19 mouse cellular contexts compared by ENCODE assay signal in the genomic region with DNA sequence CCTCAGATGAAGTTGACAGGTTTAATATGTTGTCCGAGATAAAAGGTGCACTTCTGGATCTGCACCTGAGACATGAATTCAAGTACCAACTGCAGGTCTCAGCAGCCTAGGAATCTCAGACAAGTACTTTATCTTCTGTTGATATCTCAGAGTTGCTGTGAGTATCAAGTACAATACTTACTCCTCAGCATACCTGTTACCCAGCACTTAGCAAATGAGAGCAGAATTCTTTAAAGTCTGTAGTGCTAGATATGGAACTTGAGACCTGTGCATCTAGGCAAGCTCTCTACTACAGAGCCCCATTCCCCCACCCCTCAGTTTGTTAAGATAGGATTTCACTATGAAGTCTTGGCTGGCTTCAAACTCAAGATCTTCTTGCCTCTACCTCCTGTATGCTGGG. TPM values are rescaled to one million over a fixed set of nuclear protein-coding genes. Genes with fewer than 3 reads are reported as not detected.
A peak's percentile ranks its signal among the peaks of the same experiment; 100 is the strongest.
DNase-seq lines count a peak whose midpoint lies in the region; ATAC-seq and TF ChIP-seq lines count a peak whose summit lies in the region.
"Had no signal": no experiment of that assay in that cellular context is flagged by ENCODE, and none has a peak within 500 bp of the region (broad histone marks: within the 10 kb centered on the region; RNA-seq: fewer than 3 reads in every experiment).

No protein-coding gene starts in this region.

- no peaks in the 10 kb centered on the region for H3K9me3 ChIP-seq in lung, embryonic 16.5 days (ENCODE audit: control insufficient read depth, low read length)
- H3K9me3 ChIP-seq in lung, postnatal 0 days (ENCODE audit: low read length), result no peaks in the 10 kb centered on the region
- H3K9me3 ChIP-seq: G1E had no signal

- peak; percentile 74 for TF ChIP-seq EP300 in lung, postnatal 0 days (IDR thresholded peaks at IDR 0.05)

- H3K4me1 ChIP-seq in lung, embryonic 16.5 days (replicated peaks; ENCODE audit: control insufficient read depth, insufficient read depth, low read length), result no peaks in the 10 kb centered on the region; the same call in 1 of the 2 replicates
- no peaks in the 10 kb centered on the region for H3K4me1 ChIP-seq in lung, postnatal 0 days (ENCODE audit: insufficient read depth, low read depth, low read length)
- peaks cover 2% of the 10 kb centered on the region; the same call in 1 of the 2 replicates for H3K4me1 ChIP-seq in lung, adult 2 months (ENCODE audit: control insufficient read depth, insufficient read depth, low read length)

- TF ChIP-seq POLR2A in lung, adult 2 months (IDR thresholded peaks at IDR 0.05; ENCODE audit: borderline replicate concordance, extremely low read depth, low read depth, low read length), result no peak

- 0 out of 2 replicates have a peak, but pooled peaks have one; percentile 34 for ATAC-seq in lung, embryonic 16.5 days (ENCODE audit: low read depth)
- peak; percentile 88 for ATAC-seq in lung, postnatal 0 days
- ATAC-seq: activated CD4-positive, CD25-positive, alpha-beta regulatory T cell, adult 4 months; CD4-positive, CD25-positive, alpha-beta regulatory T cell, adult 4 months; Patski had no signal

- no peak for DNase-seq in lung, postnatal 10 days
- DNase-seq in lung, postnatal 0 days (ENCODE audit: low spot score), result peak; percentile 46
- DNase-seq in lung, adult 2 months, result no peak
- DNase-seq: adrenal gland, adult 2 months; adrenal gland, adult 8-10 months; adrenal gland, postnatal 10 days; adrenal gland, postnatal 14 days; adrenal gland, postnatal 25 days; adrenal gland, postnatal 36 days; B cell, adult 2 months; cerebellum, adult 11 months; cerebellum, adult 11-12 months; cerebellum, adult 18-20 months had no signal

- no peaks in the 10 kb centered on the region for H3K27me3 ChIP-seq in lung, embryonic 16.5 days (ENCODE audit: control insufficient read depth, insufficient read depth, low read depth, low read length)
- no peaks in the 10 kb centered on the region for H3K27me3 ChIP-seq in lung, postnatal 0 days (replicated peaks; ENCODE audit: insufficient read depth, low read length)
- H3K27me3 ChIP-seq: CH12.LX, Patski had no signal

- no peak overlapping the region for H3K4me3 ChIP-seq in lung, embryonic 16.5 days (ENCODE audit: low read length)
- H3K4me3 ChIP-seq in lung, postnatal 0 days (ENCODE audit: low read depth, low read length), result no peak overlapping the region
- no peak overlapping the region for H3K4me3 ChIP-seq in lung, adult 2 months (replicated peaks; ENCODE audit: extremely low read depth, low read depth, low read length)

- TF ChIP-seq CTCF in lung, postnatal 0 days (IDR thresholded peaks at IDR 0.05), result no peak
- no peak for TF ChIP-seq CTCF in lung, adult 2 months (IDR thresholded peaks at IDR 0.05; ENCODE audit: insufficient read depth, low read length)

- H3K36me3 ChIP-seq in lung, embryonic 16.5 days (ENCODE audit: control insufficient read depth, insufficient read depth, low read length), result no peaks in the 10 kb centered on the region; the same call in 1 of the 2 replicates
- H3K36me3 ChIP-seq in lung, postnatal 0 days (ENCODE audit: insufficient read depth, low read length), result no peaks in the 10 kb centered on the region
- H3K36me3 ChIP-seq: G1E had no signal

- no peak overlapping the region for H3K4me2 ChIP-seq in lung, embryonic 16.5 days (ENCODE audit: low read depth, low read length)
- H3K4me2 ChIP-seq in lung, postnatal 0 days (replicated peaks; ENCODE audit: low read depth, low read length), result no peak overlapping the region

- no peak overlapping the region for H3K9ac ChIP-seq in lung, embryonic 16.5 days (ENCODE audit: low read length)
- H3K9ac ChIP-seq in lung, postnatal 0 days (replicated peaks; ENCODE audit: low read depth), result no peak overlapping the region

- H3K27ac ChIP-seq in lung, embryonic 16.5 days (ENCODE audit: low read length), result no peak overlapping the region
- no peak overlapping the region for H3K27ac ChIP-seq in lung, postnatal 0 days (ENCODE audit: low read length)

- 69% methylated on average over 1 of the region's 1 CpGs for WGBS in lung, embryonic 16.5 days
- 51% methylated on average over 1 of the region's 1 CpGs for WGBS in lung, postnatal 0 days
- WGBS in lung, adult 2 months, result 71% methylated on average over 1 of the region's 1 CpGs

RNA-seq across cellular contexts. Expression of a gene that starts 43.9 kb away (rescaled TPM):
- polyA plus RNA-seq in lung, embryonic 16.5 days (2015; fragmentation: Nextera tagmentation; extraction: Ambion mirVana), result 15.4 and 15.5 TPM in 2 replicates
- polyA plus RNA-seq in lung, postnatal 0 days (2015; fragmentation: Nextera tagmentation; extraction: Ambion mirVana), result 9.8 and 10.7 TPM in 2 replicates
- polyA plus RNA-seq in lung, adult 2 months (2012; rRNA removed), result 32.9 and 53.8 TPM in 2 replicates
